Mouse (Mus musculus) intestine, embryonic 14.5 days (tissue): ENCODE data around the gene Slc12a7. TPM values are rescaled to one million over a fixed set of nuclear protein-coding genes. Genes with fewer than 3 reads are reported as not detected.
A peak's percentile ranks its signal among the peaks of the same experiment; 100 is the strongest.

Experiments used
- ATAC-seq: fragments of 200-750 bp; cut with Nextera tagmentation; replicated peaks from 2 replicates; pipeline ENCODE4 v1.8.0; 2017; ENCODE audit warnings: low read depth, moderate number of reproducible peaks, moderate TSS enrichment, moderate library complexity; ENCODE audit not compliant: low FRiP score, low TSS enrichment
- DNase-seq: peaks from one replicate; pipeline ENCODE4 v3.0.0-alpha.2; 2018; ENCODE audit warnings: low spot score
- H3K27ac ChIP-seq: fragments of 300-500 bp; sonication (generic); 2 replicates; pipeline ENCODE4 v1.5.1; 2014; ENCODE audit warnings: low read depth, mild to moderate bottlenecking, control low read depth
- H3K27me3 ChIP-seq: fragments of 300-500 bp; sonication (generic); replicated peaks from 2 replicates; pipeline ENCODE4 v1.6.1; 2014; ENCODE audit warnings: low read length, control low read depth; ENCODE audit not compliant: control insufficient read depth, insufficient read depth
- H3K36me3 ChIP-seq: fragments of 300-500 bp; sonication (generic); 2 replicates; pipeline ENCODE4 v1.6.1; 2014; ENCODE audit warnings: low read length, control low read depth; ENCODE audit not compliant: control insufficient read depth, insufficient read depth
- H3K4me1 ChIP-seq: fragments of 300-500 bp; sonication (generic); replicated peaks from 2 replicates; pipeline ENCODE4 v1.6.1; 2014; ENCODE audit warnings: low read length, control low read depth, mixed read lengths; ENCODE audit not compliant: control insufficient read depth, insufficient read depth
- H3K4me2 ChIP-seq: fragments of 300-500 bp; sonication (generic); 2 replicates; pipeline ENCODE4 v1.6.1; 2014; ENCODE audit warnings: low read length
- H3K4me3 ChIP-seq: fragments of 300-500 bp; sonication (generic); 2 replicates; pipeline ENCODE4 v1.5.1; 2014; ENCODE audit warnings: low read depth, low read length, control low read depth, mixed read lengths
- H3K9ac ChIP-seq: fragments of 300-500 bp; sonication (generic); 2 replicates; pipeline ENCODE4 v1.6.1; 2014; ENCODE audit warnings: mild to moderate bottlenecking, low read length
- H3K9me3 ChIP-seq: fragments of 300-500 bp; sonication (generic); 2 replicates; pipeline ENCODE4 v1.6.1; 2016; ENCODE audit warnings: low read length, control low read depth; ENCODE audit not compliant: control insufficient read depth
- WGBS: fragments of 180-500 bp; shearing (Covaris S2); extraction: QIAGEN DNeasy Blood & Tissue Kit; methylation state at CpG from one replicate; pipeline ENCODE4 v1.1.7; 2014; 5-methylcytosine and 5-hydroxymethylcytosine counted together
- polyA plus RNA-seq: library from polyadenylated mRNA; unstranded; fragments of >200 nt; fragmentation: Nextera tagmentation; extraction: Ambion mirVana; gene quantifications from 2 replicates; pipeline ENCODE4 v1.2.1, GENCODE M21; 2014

The Slc12a7 gene
- polyA plus RNA-seq, 1 experiment from 2014 or later, result 32.8 TPM

- Histone ChIP-seq H3K4me3 (no peak overlapping the region), H3K9ac (no peak overlapping the region), H3K4me1 (no peaks in the 10 kb centered on the region), H3K36me3 (no peaks in the 10 kb centered on the region), H3K4me2 (no peak overlapping the region), H3K27ac (no peak overlapping the region), H3K9me3 (no peaks in the 10 kb centered on the region), H3K27me3 (no peaks in the 10 kb centered on the region)
- 82% methylated on average over 4 of the region's 4 CpGs for WGBS
- DNase-seq (no peak), ATAC-seq (no peak)
Measured at GRCm38 (mm10) chr13:73839740-73840139, 106.8 kb downstream of the Slc12a7 start.

- Histone ChIP-seq H3K9me3 (no peaks in the 10 kb centered on the region), H3K27ac (no peak overlapping the region), H3K4me1 (no peaks in the 10 kb centered on the region; the same call in 1 of the 2 replicates), H3K36me3 (no peaks in the 10 kb centered on the region), H3K4me2 (no peak overlapping the region), H3K9ac (no peak overlapping the region), H3K27me3 (peaks cover 22% of the 10 kb centered on the region), H3K4me3 (no peak overlapping the region)
- DNase-seq, result no peak
- ATAC-seq, result no peak
Measured at GRCm38 (mm10) chr13:73842696-73843095, 109.8 kb downstream of the Slc12a7 start.

- DNase-seq, result peak; percentile 78
- under 1% methylated on average over 55 of the region's 65 CpGs for WGBS
- peak; percentile 72 for ATAC-seq
Measured at GRCm38 (mm10) chr13:73846589-73847464, 113.9 kb downstream of the Slc12a7 start.

GRCm38 (mm10) chr13:73847465-73847836, 114.6 kb downstream of the Slc12a7 start, which contains the start of gene Nkd2:
Gene Nkd2, minus strand, starts transcription at chr13:73847631.
- no peaks in the 10 kb centered on the region for H3K9me3 ChIP-seq
- peak within 1 kb of the TSS; percentile 94 for H3K4me2 ChIP-seq
- peak within 1 kb of the TSS; percentile 61 for H3K4me3 ChIP-seq
- no peaks in the 10 kb centered on the region; the same call in 1 of the 2 replicates for H3K4me1 ChIP-seq
- peak within 1 kb of the TSS; percentile 52 for H3K9ac ChIP-seq
- peak; percentile 93 for DNase-seq
- H3K27me3 ChIP-seq, result peaks cover 28% of the 10 kb centered on the region
- ATAC-seq, result peak; percentile 89
- under 1% methylated on average over 38 of the region's 38 CpGs for WGBS
- H3K36me3 ChIP-seq, result no peaks in the 10 kb centered on the region
- no peak within 1 kb of the TSS for H3K27ac ChIP-seq

More at GRCm38 (mm10) chr13:73846589-73847464, 113.9 kb downstream of the Slc12a7 start:
- no peaks in the 10 kb centered on the region for H3K9me3 ChIP-seq
- peaks cover 28% of the 10 kb centered on the region for H3K27me3 ChIP-seq
- H3K4me2 ChIP-seq, result peak overlapping the region; percentile 94
- no peaks in the 10 kb centered on the region; the same call in 1 of the 2 replicates for H3K4me1 ChIP-seq
- H3K4me3 ChIP-seq, result peak overlapping the region; percentile 61
- H3K9ac ChIP-seq, result peak overlapping the region; percentile 52
- no peaks in the 10 kb centered on the region for H3K36me3 ChIP-seq
- no peak overlapping the region for H3K27ac ChIP-seq

Other genes starting within 250 kb of the Slc12a7 start
- 0.09 TPM in 1 of 2 replicates, not detected in the other for gene Slc6a3, start 196.3 kb upstream of the Slc12a7 start, polyA plus RNA-seq
- 130 and 141 TPM in 2 replicates for gene Clptm1l, start 129.1 kb upstream of the Slc12a7 start, polyA plus RNA-seq
- 4.5 and 5.0 TPM in 2 replicates for gene Tert, start 106.2 kb upstream of the Slc12a7 start, polyA plus RNA-seq
- gene Slc6a18, start 55.1 kb upstream of the Slc12a7 start, polyA plus RNA-seq, result not detected in 2 replicates
- gene Slc6a19, start 28.2 kb upstream of the Slc12a7 start, polyA plus RNA-seq, result 0.13 and 0.28 TPM in 2 replicates
- 3.9 and 4.2 TPM in 2 replicates for gene Nkd2, start 114.5 kb downstream of the Slc12a7 start, polyA plus RNA-seq
- gene Trip13, start 204.7 kb downstream of the Slc12a7 start, polyA plus RNA-seq, result 44.6 and 51.1 TPM in 2 replicates
- 44.4 and 51.4 TPM in 2 replicates for gene Brd9, start 204.7 kb downstream of the Slc12a7 start, polyA plus RNA-seq
- not detected in 2 replicates for gene Zdhhc11, start 230.8 kb downstream of the Slc12a7 start, polyA plus RNA-seq